Mouse (Mus musculus): ENCODE measurements around the gene Olfr769.
"Not testable (repeated sequence)": the region's sequence is repeated elsewhere in the genome, so short reads cannot be mapped to it uniquely, and the experiment has no call there.

Olfr769 gene

DNA sequence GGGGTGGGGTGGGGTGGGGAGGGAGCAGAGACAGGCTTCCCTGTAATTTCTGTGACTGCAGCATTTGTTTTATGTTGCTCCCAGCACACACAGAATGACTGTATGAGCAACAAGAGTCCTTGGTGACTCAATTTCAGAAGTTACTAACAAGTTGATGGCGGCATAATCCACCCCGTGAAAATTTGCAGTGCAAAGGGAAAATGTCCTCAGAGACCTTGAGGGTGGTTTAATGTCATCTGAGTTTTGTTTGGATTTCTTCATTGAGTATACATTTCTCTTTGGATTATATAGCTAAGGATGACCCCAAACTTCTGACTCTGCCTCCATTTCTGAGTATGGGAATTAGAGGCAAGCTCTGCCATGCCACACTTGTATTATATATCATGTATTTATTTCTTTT lies at the start of gene Olfr769:
TSS of gene Olfr769 (minus strand) at position 101 of the 400 bp plus-strand sequence.
- DNase-seq, result no peak

DNA sequence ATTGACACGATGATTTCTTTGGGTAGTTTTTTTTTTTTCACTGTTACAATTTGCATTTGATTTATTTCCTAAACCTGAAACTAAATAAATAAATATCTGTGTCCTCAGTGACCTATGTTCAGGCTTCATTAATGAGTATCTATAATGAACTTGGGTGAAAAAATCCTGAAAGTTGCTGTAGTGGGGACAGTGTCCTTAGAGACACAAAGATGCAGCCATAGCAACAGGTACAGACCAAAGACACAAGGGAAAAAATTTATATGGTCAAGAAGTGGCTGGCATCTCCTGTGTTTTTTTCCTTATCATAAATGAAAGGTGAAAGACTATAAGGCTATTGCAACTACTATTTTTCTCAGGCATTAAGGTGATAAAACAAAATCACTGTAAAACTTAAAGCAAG lies 47.0 kb upstream of the Olfr769 start, which contains the start of gene Olfr771:
TSS of gene Olfr771 (minus strand) at position 101 of the 400 bp plus-strand sequence.
- no peak for DNase-seq

- no peak for DNase-seq
These were observed 21.2 kb upstream of the Olfr769 start, which contains the start of gene Olfr770 for GRCm38 (mm10) chr10:129138898-129139297. Gene Olfr770, minus strand, starts transcription at chr10:129138998.

- DNase-seq, result no peak
These were observed 2.5 kb downstream of the Olfr769 start for GRCm38 (mm10) chr10:129115146-129115545.

DNA sequence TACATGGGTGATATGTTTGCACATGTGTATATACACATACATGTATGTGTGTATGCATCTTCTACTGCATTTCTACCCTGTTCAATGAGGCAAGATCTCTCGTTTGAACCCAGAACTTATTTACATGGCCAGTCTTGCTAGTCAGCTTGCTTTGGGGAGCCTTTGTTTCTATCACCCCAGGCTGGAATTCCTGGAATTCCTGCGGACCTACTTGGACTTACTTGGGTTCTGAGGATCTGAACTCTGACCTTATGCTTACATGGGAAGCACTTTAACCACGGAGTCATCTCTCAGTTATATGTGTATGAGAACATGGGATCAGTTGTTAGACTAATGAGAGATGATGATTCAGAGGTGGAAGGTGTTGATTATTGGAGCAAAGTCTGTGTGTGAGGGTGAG lies 16.4 kb downstream of the Olfr769 start:
- no peak for DNase-seq

- DNase-seq, result no peak
These were observed 18.4 kb downstream of the Olfr769 start, which contains the start of gene Olfr768 for GRCm38 (mm10) chr10:129099275-129099674. Gene Olfr768, minus strand, starts transcription at chr10:129099375.

GRCm38 (mm10) chr10:129082810-129083209 lies 34.9 kb downstream of the Olfr769 start, which contains the start of gene Olfr767:
Gene Olfr767, minus strand, starts transcription at chr10:129082910.
- DNase-seq, result not testable (repeated sequence)

DNA sequence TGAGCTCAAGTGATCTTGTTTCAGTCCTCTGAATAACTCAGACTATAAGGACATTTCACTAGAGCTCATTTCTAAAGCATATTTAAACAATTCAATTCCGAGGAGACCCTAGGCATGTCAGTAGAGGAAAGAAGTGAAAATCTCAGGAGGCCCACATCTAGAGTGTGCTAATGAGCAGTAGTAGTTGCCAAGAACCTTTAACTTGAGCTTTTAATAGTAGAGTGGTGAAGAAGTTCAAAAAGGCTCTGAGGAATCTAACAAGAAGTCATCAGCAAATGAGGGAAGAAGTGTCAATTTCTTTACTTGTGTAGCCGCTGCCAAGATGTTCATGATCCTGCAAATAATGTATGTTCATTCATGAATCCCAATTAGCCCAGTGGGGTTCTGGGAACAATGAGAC lies 48.8 kb downstream of the Olfr769 start, which contains the start of gene Olfr766-ps1:
TSS of gene Olfr766-ps1 (minus strand) at position 101 of the 400 bp plus-strand sequence.
- no peak for DNase-seq

All from thymus, postnatal 4 days (tissue).